Mouse (Mus musculus): Measurements from ENCODE around the gene Camsap3.

GRCm38 (mm10) chr8:3567641-3568371 lies 19.3 kb upstream of the Camsap3 start, which contains the start of gene C330021F23Rik:
- TF ChIP-seq CTCF (IDR thresholded peaks at IDR 0.05; ENCODE audit: control insufficient read depth, insufficient read depth, low read length) (no peak), POLR2A (IDR thresholded peaks at IDR 0.05; ENCODE audit: borderline replicate concordance, control insufficient read depth, low read depth, low read length) (no peak)
